Mouse (Mus musculus): ENCODE measurements at regions not wholly inside any gene's neighbourhood (a gene's known extent, or its start where the extent isn't known, plus 50 kb on each side); places are given as distances from the start of the nearest gene placed in this dataset.
"Not testable (repeated sequence)": the region's sequence is repeated elsewhere in the genome, so short reads cannot be mapped to it uniquely, and the experiment has no call there.

- WGBS, result 95% methylated on average over 1 of the region's 1 CpGs
- no peak overlapping the region for H3K4me2 ChIP-seq
- H3K4me1 ChIP-seq (replicated peaks), result no peaks in the 10 kb centered on the region
- H3K27ac ChIP-seq, result no peak overlapping the region
- no peaks in the 10 kb centered on the region for H3K27me3 ChIP-seq
- H3K4me3 ChIP-seq, result no peak overlapping the region
- no peak overlapping the region for H3K9ac ChIP-seq
- no peaks in the 10 kb centered on the region for H3K36me3 ChIP-seq
- ATAC-seq (ENCODE audit: low FRiP score), result no peak
- no peaks in the 10 kb centered on the region for H3K9me3 ChIP-seq
Measured at GRCm38 (mm10) chr1:96626271-96626670, 245.7 kb downstream of the Slco4c1 start.

DNA sequence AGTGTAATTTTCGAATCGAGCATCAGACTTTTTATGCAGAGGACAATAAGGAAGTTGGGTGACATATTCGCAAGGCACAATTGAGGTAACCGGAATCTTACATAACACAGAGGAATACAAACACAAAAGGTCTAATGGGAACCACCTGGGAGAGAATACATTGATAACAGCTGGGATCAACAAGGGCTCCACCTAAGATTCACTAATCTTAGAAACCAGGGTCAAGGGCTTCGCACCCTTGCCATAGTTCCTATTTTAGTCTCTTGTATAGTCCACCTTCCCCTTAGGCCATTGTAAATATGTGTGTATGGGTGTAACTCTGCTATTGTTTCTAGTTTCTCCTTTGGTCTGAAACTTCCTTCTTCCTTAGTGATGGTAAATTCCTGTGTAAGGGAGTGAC is 246.6 kb downstream of the Slco4c1 start:
- H3K27ac ChIP-seq; H3K4me3 ChIP-seq; H3K27me3 ChIP-seq; H3K9ac ChIP-seq; ATAC-seq (ENCODE audit: low FRiP score); H3K4me2 ChIP-seq; H3K4me1 ChIP-seq (replicated peaks); H3K36me3 ChIP-seq; H3K9me3 ChIP-seq: not testable (repeated sequence)
- 94% methylated on average over 5 of the region's 5 CpGs for WGBS

DNA sequence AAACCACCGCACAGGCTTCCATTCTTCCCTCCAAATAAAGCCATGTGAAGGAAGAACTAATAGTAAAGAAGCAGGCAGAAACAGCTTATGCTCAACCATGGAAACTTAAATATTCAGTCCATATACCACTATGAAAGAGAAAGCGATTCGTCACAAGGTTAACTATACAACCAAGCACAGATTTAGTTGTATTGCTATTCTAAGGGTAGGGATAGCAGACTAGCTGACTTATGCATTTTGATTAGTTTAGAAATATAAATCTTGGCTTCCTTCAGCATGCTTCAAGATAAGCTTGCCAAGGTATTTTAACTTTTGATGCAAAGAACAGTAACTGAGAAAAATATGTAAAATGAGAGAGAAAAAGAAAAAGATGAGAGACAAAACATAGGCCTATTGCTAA is 275.8 kb downstream of the Slco4c1 start:
- Histone ChIP-seq H3K4me1 (replicated peaks) (no peaks in the 10 kb centered on the region), H3K36me3 (no peaks in the 10 kb centered on the region), H3K27me3 (no peaks in the 10 kb centered on the region), H3K4me2 (no peak overlapping the region), H3K9ac (no peak overlapping the region), H3K27ac (no peak overlapping the region), H3K4me3 (no peak overlapping the region), H3K9me3 (no peaks in the 10 kb centered on the region)
- WGBS, result 86% methylated on average over 3 of the region's 3 CpGs
- no peak for ATAC-seq (ENCODE audit: low FRiP score)

DNA sequence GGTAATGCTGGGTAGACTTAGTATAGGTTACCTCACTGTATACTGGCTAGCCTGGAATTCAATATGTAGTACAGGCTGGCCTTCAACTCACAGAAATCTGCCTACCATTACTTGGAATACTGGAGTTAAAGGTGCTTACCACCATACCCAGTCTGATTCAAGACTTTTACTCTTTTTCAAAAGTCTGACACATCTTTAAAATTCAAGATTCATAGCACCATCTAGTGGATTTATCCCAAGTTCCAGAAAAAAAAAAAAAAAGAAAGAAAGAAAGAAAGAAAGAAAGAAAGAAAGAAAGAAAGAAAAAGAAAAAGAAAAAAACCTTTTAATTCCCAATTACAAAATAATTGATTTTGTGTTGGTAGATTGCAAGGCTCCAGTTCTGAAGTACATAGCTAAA is 302.7 kb downstream of the Slco4c1 start:
- Histone ChIP-seq H3K4me1 (replicated peaks) (no peaks in the 10 kb centered on the region), H3K9ac (no peak overlapping the region), H3K36me3 (no peaks in the 10 kb centered on the region), H3K27me3 (no peaks in the 10 kb centered on the region), H3K4me2 (no peak overlapping the region), H3K4me3 (no peak overlapping the region), H3K9me3 (no peaks in the 10 kb centered on the region), H3K27ac (no peak overlapping the region)
- ATAC-seq (ENCODE audit: low FRiP score), result no peak

- no peak overlapping the region for H3K27ac ChIP-seq
- no peaks in the 10 kb centered on the region for H3K9me3 ChIP-seq
- H3K9ac ChIP-seq, result no peak overlapping the region
- no peaks in the 10 kb centered on the region for H3K36me3 ChIP-seq
- no peaks in the 10 kb centered on the region for H3K27me3 ChIP-seq
- H3K4me3 ChIP-seq, result no peak overlapping the region
- no peak overlapping the region for H3K4me2 ChIP-seq
- no peak for ATAC-seq (ENCODE audit: low FRiP score)
- 64% methylated on average over 3 of the region's 3 CpGs for WGBS
- 0 out of 2 replicates have a peak, but pooled peaks cover 3% of the 10 kb centered on the region for H3K4me1 ChIP-seq (replicated peaks)
Measured at GRCm38 (mm10) chr1:96563279-96563910, 308.6 kb downstream of the Slco4c1 start.

DNA sequence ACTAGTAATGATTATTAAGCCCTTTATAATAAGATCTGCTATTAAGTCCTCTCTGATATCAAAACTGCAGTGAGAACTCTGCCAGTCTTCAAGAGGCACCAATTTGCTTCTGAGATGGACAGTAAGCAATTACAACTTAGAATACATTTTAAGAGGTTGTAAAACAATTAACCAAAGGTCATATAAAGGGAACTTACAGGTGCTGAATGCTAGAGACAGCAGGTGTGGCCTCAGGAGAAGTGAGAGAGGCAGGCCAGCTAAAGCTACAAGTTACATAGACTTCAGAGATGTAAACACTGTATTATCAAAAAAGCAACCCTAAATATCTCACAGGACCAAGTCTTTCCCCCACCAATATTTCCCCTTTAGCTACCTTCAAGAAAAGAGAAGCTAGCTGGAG is 315.7 kb downstream of the Slco4c1 start:
- Histone ChIP-seq H3K27ac (no peak overlapping the region), H3K36me3 (no peaks in the 10 kb centered on the region), H3K27me3 (no peaks in the 10 kb centered on the region), H3K9me3 (no peaks in the 10 kb centered on the region), H3K4me2 (no peak overlapping the region), H3K4me1 (replicated peaks) (no peaks in the 10 kb centered on the region), H3K4me3 (no peak overlapping the region), H3K9ac (no peak overlapping the region)
- ATAC-seq (ENCODE audit: low FRiP score), result no peak

- Histone ChIP-seq H3K36me3 (no peaks in the 10 kb centered on the region), H3K9me3 (no peaks in the 10 kb centered on the region), H3K4me1 (replicated peaks) (no peaks in the 10 kb centered on the region), H3K27me3 (no peaks in the 10 kb centered on the region), H3K27ac (no peak overlapping the region), H3K4me2 (no peak overlapping the region), H3K4me3 (no peak overlapping the region), H3K9ac (no peak overlapping the region)
- 95% methylated on average over 3 of the region's 3 CpGs for WGBS
- ATAC-seq (ENCODE audit: low FRiP score), result no peak
Measured at GRCm38 (mm10) chr1:96519347-96519746, 352.6 kb downstream of the Slco4c1 start.

- no peaks in the 10 kb centered on the region for H3K9me3 ChIP-seq
- H3K36me3 ChIP-seq, result no peaks in the 10 kb centered on the region
- H3K4me2 ChIP-seq, result no peak overlapping the region
- H3K27ac ChIP-seq, result no peak overlapping the region
- H3K4me1 ChIP-seq (replicated peaks), result no peaks in the 10 kb centered on the region
- no peak overlapping the region for H3K4me3 ChIP-seq
- no peaks in the 10 kb centered on the region for H3K27me3 ChIP-seq
- no peak for ATAC-seq (ENCODE audit: low FRiP score)
- H3K9ac ChIP-seq, result no peak overlapping the region
Measured at GRCm38 (mm10) chr1:96501007-96501406, 371.0 kb downstream of the Slco4c1 start.

DNA sequence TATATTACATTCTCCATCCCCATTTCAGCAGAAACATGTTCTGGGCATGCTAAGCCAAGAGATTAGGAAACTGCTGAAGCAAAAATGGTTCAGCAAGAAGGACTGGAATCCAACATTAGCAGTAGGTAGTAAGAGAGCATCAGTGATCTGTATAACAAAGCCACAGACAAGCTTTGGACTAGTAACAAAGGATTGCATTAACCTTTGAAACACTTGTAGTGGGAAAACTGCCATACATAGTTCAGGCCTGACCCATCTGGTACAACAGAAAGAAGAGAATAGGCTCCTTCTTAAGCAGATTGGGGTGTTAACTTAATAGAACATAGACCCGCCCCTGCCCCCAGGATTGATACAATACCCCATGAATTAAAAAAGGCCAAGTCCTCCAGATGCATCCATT is 389.2 kb downstream of the Slco4c1 start:
- no peak for ATAC-seq (ENCODE audit: low FRiP score)
- Histone ChIP-seq H3K27ac (no peak overlapping the region), H3K27me3 (no peaks in the 10 kb centered on the region), H3K4me2 (no peak overlapping the region), H3K36me3 (no peaks in the 10 kb centered on the region), H3K4me1 (replicated peaks) (no peaks in the 10 kb centered on the region), H3K4me3 (no peak overlapping the region), H3K9me3 (no peaks in the 10 kb centered on the region), H3K9ac (no peak overlapping the region)
- WGBS, result 80% methylated on average over 1 of the region's 1 CpGs

DNA sequence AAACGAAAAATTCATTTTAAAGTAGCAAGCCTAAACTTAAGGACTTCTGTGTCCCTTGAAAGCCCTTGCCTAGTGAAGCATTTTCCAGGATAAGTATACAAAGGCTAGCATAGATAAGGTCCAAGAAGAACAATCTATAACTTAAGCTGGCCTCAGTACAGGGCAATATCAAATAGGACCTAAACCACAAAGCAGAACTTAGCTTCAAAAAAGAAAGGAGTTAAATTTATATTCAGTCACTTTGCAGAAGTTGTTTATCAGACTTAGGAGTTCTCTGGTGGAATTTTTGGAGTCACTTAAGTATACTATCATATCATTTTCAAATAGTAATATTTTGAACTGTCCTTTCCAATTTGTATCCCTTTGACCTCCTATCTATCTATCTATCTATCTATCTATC is 421.1 kb downstream of the Slco4c1 start:
- 76% methylated on average over 1 of the region's 1 CpGs for WGBS
- no peak overlapping the region for H3K27ac ChIP-seq
- ATAC-seq (ENCODE audit: low FRiP score), result no peak
- H3K36me3 ChIP-seq, result no peaks in the 10 kb centered on the region
- H3K4me3 ChIP-seq, result no peak overlapping the region
- H3K27me3 ChIP-seq, result no peaks in the 10 kb centered on the region
- H3K9me3 ChIP-seq, result no peaks in the 10 kb centered on the region; the same call in 1 of the 2 replicates
- H3K4me1 ChIP-seq (replicated peaks), result no peaks in the 10 kb centered on the region
- no peak overlapping the region for H3K4me2 ChIP-seq
- H3K9ac ChIP-seq, result no peak overlapping the region

- no peak overlapping the region for H3K9ac ChIP-seq
- no peaks in the 10 kb centered on the region for H3K9me3 ChIP-seq
- no peaks in the 10 kb centered on the region for H3K36me3 ChIP-seq
- 92% methylated on average over 1 of the region's 1 CpGs for WGBS
- no peak overlapping the region for H3K4me2 ChIP-seq
- ATAC-seq (ENCODE audit: low FRiP score), result no peak
- H3K4me1 ChIP-seq (replicated peaks), result no peaks in the 10 kb centered on the region
- H3K27me3 ChIP-seq, result no peaks in the 10 kb centered on the region
- no peak overlapping the region for H3K4me3 ChIP-seq
- no peak overlapping the region for H3K27ac ChIP-seq
Measured at GRCm38 (mm10) chr1:96445215-96445614, 426.8 kb downstream of the Slco4c1 start.

GRCm38 (mm10) chr1:96433057-96433456 is 438.9 kb downstream of the Slco4c1 start:
- Histone ChIP-seq H3K9ac (no peak overlapping the region), H3K4me2 (no peak overlapping the region), H3K9me3 (no peaks in the 10 kb centered on the region), H3K27ac (no peak overlapping the region), H3K36me3 (no peaks in the 10 kb centered on the region), H3K4me3 (no peak overlapping the region), H3K4me1 (replicated peaks) (no peaks in the 10 kb centered on the region), H3K27me3 (no peaks in the 10 kb centered on the region)
- no peak for ATAC-seq (ENCODE audit: low FRiP score)
- WGBS, result 87% methylated on average over 2 of the region's 2 CpGs

DNA sequence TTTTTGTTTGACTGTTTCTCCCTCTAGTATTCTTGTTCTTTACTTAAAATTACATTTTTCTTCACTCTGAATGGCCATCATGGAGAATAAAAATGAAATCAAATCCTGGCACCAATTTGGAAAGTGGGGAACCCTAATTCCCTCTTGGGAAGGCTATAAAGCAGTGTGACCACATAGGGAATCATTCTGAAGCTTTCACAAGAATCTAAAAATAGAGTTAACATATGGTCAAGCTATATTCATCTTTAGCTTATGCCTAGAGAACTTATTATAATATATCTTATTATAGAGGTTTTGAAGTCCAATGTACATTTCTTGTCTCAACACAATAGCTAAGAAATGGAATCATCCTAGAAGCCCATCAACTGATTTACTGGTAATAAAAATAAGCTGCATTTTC is 448.5 kb downstream of the Slco4c1 start:
- Histone ChIP-seq H3K4me2 (no peak overlapping the region), H3K4me1 (replicated peaks) (no peaks in the 10 kb centered on the region), H3K9ac (no peak overlapping the region), H3K4me3 (no peak overlapping the region), H3K27ac (no peak overlapping the region), H3K36me3 (no peaks in the 10 kb centered on the region), H3K27me3 (no peaks in the 10 kb centered on the region), H3K9me3 (no peaks in the 10 kb centered on the region)
- no peak for ATAC-seq (ENCODE audit: low FRiP score)

All from hindbrain, embryonic 13.5 days (tissue).